8 mouse cellular contexts compared by ENCODE assay signal in genomic region chr4:48029652-48030051, GRCm38 (mm10). TPM values are rescaled to one million over a fixed set of nuclear protein-coding genes. Genes with fewer than 3 reads are reported as not detected.
A peak's percentile ranks its signal among the peaks of the same experiment; 100 is the strongest.
DNase-seq lines count a peak whose midpoint lies in the region; ATAC-seq and TF ChIP-seq lines count a peak whose summit lies in the region.

No protein-coding gene starts in this region.

- ATAC-seq in liver, embryonic 14.5 days (ENCODE audit: insufficient read depth), result no peak
- no peak for ATAC-seq in liver, embryonic 12.5 days
- no peak for ATAC-seq in forebrain, embryonic 12.5 days (ENCODE audit: low FRiP score)

- TF ChIP-seq CTCF in liver, embryonic 14.5 days (IDR thresholded peaks at IDR 0.05; ENCODE audit: low read depth), result peak; percentile 54
- TF ChIP-seq CTCF in bone marrow macrophage, adult 2 months (IDR thresholded peaks at IDR 0.05; ENCODE audit: low read depth, low read length), result peak; percentile 49; the same call in 1 of the 2 replicates

- no peaks in the 10 kb centered on the region for H3K36me3 ChIP-seq in liver, embryonic 14.5 days (replicated peaks; ENCODE audit: control insufficient read depth, insufficient read depth, low read depth)
- H3K36me3 ChIP-seq in liver, embryonic 12.5 days, result no peaks in the 10 kb centered on the region
- H3K36me3 ChIP-seq in forebrain, embryonic 12.5 days (replicated peaks), result no peaks in the 10 kb centered on the region

- no peak for TF ChIP-seq EP300 in liver, embryonic 14.5 days (IDR thresholded peaks at IDR 0.05; ENCODE audit: low read depth)

- no peak overlapping the region for H3K4me2 ChIP-seq in liver, embryonic 14.5 days (ENCODE audit: low read depth)
- no peak overlapping the region for H3K4me2 ChIP-seq in liver, embryonic 12.5 days
- no peak overlapping the region for H3K4me2 ChIP-seq in forebrain, embryonic 12.5 days

- H3K27ac ChIP-seq in liver, embryonic 14.5 days, result no peak overlapping the region
- no peak overlapping the region for H3K27ac ChIP-seq in liver, embryonic 12.5 days
- no peak overlapping the region for H3K27ac ChIP-seq in bone marrow macrophage, adult 2 months (ENCODE audit: insufficient read depth, low read depth, low read length)
- no peak overlapping the region for H3K27ac ChIP-seq in forebrain, embryonic 12.5 days

- WGBS in liver, embryonic 14.5 days (ENCODE audit: insufficient replicate concordance), result 65% methylated on average over 24 of the region's 24 CpGs
- 66% methylated on average over 24 of the region's 24 CpGs for WGBS in liver, embryonic 12.5 days (ENCODE audit: insufficient replicate concordance)
- 66% methylated on average over 24 of the region's 24 CpGs for WGBS in forebrain, embryonic 12.5 days

- H3K27me3 ChIP-seq in liver, embryonic 14.5 days (ENCODE audit: control insufficient read depth, insufficient read depth, low read length), result no peaks in the 10 kb centered on the region
- no peaks in the 10 kb centered on the region for H3K27me3 ChIP-seq in liver, embryonic 12.5 days (replicated peaks)
- no peaks in the 10 kb centered on the region for H3K27me3 ChIP-seq in forebrain, embryonic 12.5 days

- DNase-seq in adrenal gland, postnatal 25 days, result peak; percentile 34
- no peak for DNase-seq in adrenal gland, postnatal 4 days (ENCODE audit: low spot score in 2 of 2)
- DNase-seq in liver, embryonic 14.5 days (ENCODE audit: low read depth in 3 of 3, low spot score in 3 of 3), result no peak
- peak; percentile 81 for DNase-seq in naive thymus-derived CD4-positive, alpha-beta T cell, adult 2 months (ENCODE audit: low read depth)
- no peak for DNase-seq in right cerebral cortex, adult 2 months (ENCODE audit: low spot score in 2 of 2)

- H3K4me1 ChIP-seq in liver, embryonic 14.5 days (replicated peaks; ENCODE audit: control insufficient read depth in 2 of 2, insufficient read depth in 2 of 2, low read length in 1 of 2), result no peaks in the 10 kb centered on the region
- H3K4me1 ChIP-seq in liver, embryonic 12.5 days, result no peaks in the 10 kb centered on the region
- H3K4me1 ChIP-seq in bone marrow macrophage, adult 2 months (ENCODE audit: control insufficient read depth, insufficient read depth, low read length), result no peaks in the 10 kb centered on the region
- H3K4me1 ChIP-seq in forebrain, embryonic 12.5 days, result no peaks in the 10 kb centered on the region

- no peaks in the 10 kb centered on the region for H3K9me3 ChIP-seq in liver, embryonic 14.5 days (ENCODE audit: control insufficient read depth, low read length)
- no peaks in the 10 kb centered on the region for H3K9me3 ChIP-seq in liver, embryonic 12.5 days (replicated peaks)
- no peaks in the 10 kb centered on the region for H3K9me3 ChIP-seq in forebrain, embryonic 12.5 days

- no peak overlapping the region for H3K9ac ChIP-seq in liver, embryonic 14.5 days (replicated peaks)
- no peak overlapping the region for H3K9ac ChIP-seq in liver, embryonic 12.5 days
- no peak overlapping the region for H3K9ac ChIP-seq in forebrain, embryonic 12.5 days

- no peak for TF ChIP-seq POLR2A in bone marrow macrophage, adult 2 months (IDR thresholded peaks at IDR 0.05; ENCODE audit: borderline replicate concordance, low read depth, low read length)

- H3K4me3 ChIP-seq in liver, embryonic 14.5 days (ENCODE audit: insufficient read depth in 1 of 2, low read depth in 2 of 2, low read length in 2 of 2), result no peak overlapping the region
- H3K4me3 ChIP-seq in liver, embryonic 12.5 days, result no peak overlapping the region
- H3K4me3 ChIP-seq in bone marrow macrophage, adult 2 months (ENCODE audit: insufficient read depth, low read length), result no peak overlapping the region
- H3K4me3 ChIP-seq in forebrain, embryonic 12.5 days (replicated peaks), result no peak overlapping the region

RNA-seq across cellular contexts. Expression of gene Nr4a3, which starts 15.3 kb away (rescaled TPM):
- 42.1 and 42.8 TPM in 2 replicates for total RNA-seq in adrenal gland, postnatal 25 days (2021)
- total RNA-seq in adrenal gland, postnatal 4 days (2021), result 10 to 100 TPM; 31.5 to 36.2 TPM
- 0.01 TPM in 2 replicates for polyA plus RNA-seq in liver, embryonic 14.5 days (2012; rRNA removed)
- polyA plus RNA-seq in liver, embryonic 14.5 days (2014; fragmentation: Nextera tagmentation; extraction: Ambion mirVana), result not detected in 2 replicates
- 0.02 TPM in 1 of 2 replicates, not detected in the other for polyA plus RNA-seq in liver, embryonic 12.5 days (2016; fragmentation: Nextera tagmentation; extraction: Ambion mirVana)
- polyA plus RNA-seq in bone marrow macrophage, adult 2 months (2012; ENCODE audit: insufficient read depth, insufficient read length, missing spikeins), result not detected in 2 replicates
- polyA plus RNA-seq in forebrain, embryonic 12.5 days (2016; fragmentation: Nextera tagmentation; extraction: Ambion mirVana), result 0.36 and 0.45 TPM in 2 replicates

Comparison
In these comparisons a context has a peak if more than half of its experiments do, and no peak if none do; other contexts are left out.
1. DNase-seq: peak in adrenal gland, postnatal 25 days (single experiment) and naive thymus-derived CD4-positive, alpha-beta T cell, adult 2 months (single experiment); none in adrenal gland, postnatal 4 days (0 of 2), liver, embryonic 14.5 days (0 of 3) and right cerebral cortex, adult 2 months (0 of 2).